Mouse (Mus musculus) kidney, postnatal 25 days (tissue): ENCODE results near the gene Rdh16f1.

Experiments
- DNase-seq, 2 experiments: peaks; one replicate each; pipeline ENCODE4 v3.0.0; 2021; ENCODE audit warnings: mixed read lengths in 2 of 2

Gene Rdh16f1

DNA sequence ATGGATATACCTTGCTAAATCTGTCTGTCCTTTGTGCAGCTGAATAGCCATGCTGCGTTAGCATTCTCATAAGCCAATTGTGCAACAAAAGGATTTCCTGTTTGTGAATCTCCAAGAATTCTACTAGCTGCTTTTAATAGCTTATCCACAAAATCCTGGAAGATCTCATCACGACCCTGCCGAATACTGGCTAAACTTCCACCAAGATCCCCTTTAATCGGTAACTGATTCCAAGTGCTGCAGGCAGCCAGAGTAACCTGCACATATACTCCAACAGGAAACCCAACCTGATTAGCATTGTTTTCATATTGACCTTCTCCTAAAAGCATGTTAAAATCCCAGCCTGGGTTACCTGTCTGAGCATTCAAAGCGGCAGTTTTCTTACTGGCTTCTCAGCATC, 75.7 kb downstream of the Rdh16f1 start:
- DNase-seq, result peak; percentile 53 to 79

DNA sequence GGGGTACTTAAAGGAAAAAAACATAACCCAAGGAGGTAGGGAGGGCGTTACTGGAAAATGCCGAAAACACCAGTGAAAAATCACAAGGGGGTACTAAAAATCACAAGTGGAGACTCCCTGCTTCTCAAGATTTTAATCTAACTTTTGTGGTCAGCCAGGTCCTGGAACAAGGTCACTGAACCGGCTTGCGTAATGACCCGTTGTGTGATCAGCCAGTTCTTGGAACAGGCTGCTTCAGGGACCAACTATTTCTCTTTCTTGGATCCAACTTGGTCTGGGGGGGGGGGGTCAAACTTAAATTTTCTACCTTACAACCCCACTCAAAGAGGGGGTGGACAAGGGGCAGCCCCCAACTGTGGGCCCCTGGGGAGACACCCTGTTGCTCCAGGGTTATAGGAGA, 78.2 kb downstream of the Rdh16f1 start:
- peak; percentile 58 to 83 for DNase-seq

DNA sequence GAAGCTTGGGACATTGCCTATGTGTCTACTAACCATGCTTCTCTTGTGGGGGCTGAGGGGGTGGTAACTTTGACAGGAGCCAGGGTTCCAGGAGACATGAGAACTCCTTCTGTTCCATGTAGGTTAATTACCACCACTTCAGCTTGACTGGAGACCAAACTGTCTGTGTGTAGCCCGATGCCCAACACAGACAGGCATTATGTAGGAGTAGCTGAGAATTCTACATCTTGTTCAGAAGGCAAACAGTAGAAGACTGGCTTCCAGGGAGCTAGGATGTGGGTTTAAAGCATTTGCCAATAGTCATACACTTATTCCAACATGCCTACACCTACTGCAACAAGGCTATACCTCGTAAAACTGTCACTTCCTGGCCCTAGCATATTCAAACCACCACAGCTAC, 79.0 kb downstream of the Rdh16f1 start:
- no peak for DNase-seq

DNA sequence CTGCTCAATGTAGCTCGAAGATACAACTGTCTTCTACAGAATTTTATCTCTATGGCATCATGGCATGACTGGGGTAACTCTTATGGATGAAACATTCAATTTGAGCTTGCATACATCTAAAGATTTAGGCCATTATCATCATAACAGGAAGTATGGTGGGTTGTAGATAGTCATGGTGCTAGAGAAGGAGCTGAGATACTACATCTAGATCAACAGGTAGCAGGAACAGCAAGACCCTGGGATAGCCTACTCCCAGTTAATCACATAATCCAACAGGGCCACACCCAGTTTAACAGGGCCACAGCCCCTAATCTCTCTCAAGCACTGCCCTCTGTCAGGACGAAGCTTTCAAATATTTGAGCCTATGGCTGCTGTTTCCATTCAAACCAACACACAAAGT, 81.2 kb downstream of the Rdh16f1 start:
- DNase-seq, result no peak
